Mouse (Mus musculus) stomach, postnatal 0 days (tissue): ENCODE measurements around the gene Lhfpl3.

Experiments
- CTCF ChIP-seq: IDR thresholded peaks from 2 replicates; pipeline ENCODE4 v1.5.1; 2016; ENCODE audit warnings: antibody characterized with exemption, low read depth, mild to moderate bottlenecking, moderate library complexity
- EP300 ChIP-seq: optimal IDR thresholded peaks from 2 replicates; pipeline ENCODE3; 2016; ENCODE audit warnings: antibody characterized with exemption

DNA sequence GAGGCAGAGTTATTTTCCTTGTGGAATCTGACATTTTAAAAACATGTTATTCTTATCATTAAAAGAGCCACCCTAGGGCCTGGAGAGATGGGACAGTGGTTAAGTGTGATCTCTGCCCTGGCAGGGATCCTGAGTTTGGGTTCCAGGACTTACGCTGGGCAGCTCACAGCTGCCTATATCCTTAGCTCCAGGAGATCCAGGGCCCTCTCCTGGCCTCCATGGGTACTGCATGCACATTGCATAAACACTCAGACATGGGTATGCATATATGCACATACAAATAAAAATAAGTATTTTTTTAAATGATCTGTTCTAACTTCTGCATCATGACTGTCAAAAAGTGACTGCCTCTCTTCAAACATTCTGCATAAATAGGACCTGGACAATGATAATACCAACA is 115.5 kb downstream of the Lhfpl3 start:
- TF ChIP-seq CTCF (peak; percentile 42), EP300 (no peak)
